Mouse (Mus musculus) heart, adult 2 months (tissue): Measurements from ENCODE around the gene Tie1. TPM values are rescaled to one million over a fixed set of nuclear protein-coding genes. Genes with fewer than 3 reads are reported as not detected.

Experiments used
- DNase-seq, 2 experiments: peaks; one replicate each; pipeline ENCODE4 v3.0.0; 2021
- H3K27ac ChIP-seq: fragments of 200-600 bp; 2 replicates; pipeline ENCODE4 v1.8.1; 2022
- H3K27me3 ChIP-seq: fragments of 200-500 bp; 2 replicates; pipeline ENCODE4 v1.6.1; 2012; ENCODE audit warnings: mild to moderate bottlenecking, low read length, inconsistent platforms, mixed read lengths; ENCODE audit not compliant: control insufficient read depth, insufficient read depth
- H3K36me3 ChIP-seq: fragments of 200-500 bp; 2 replicates; pipeline ENCODE4 v1.6.1; 2012; ENCODE audit warnings: low read length, inconsistent platforms; ENCODE audit not compliant: control insufficient read depth, insufficient read depth
- H3K4me1 ChIP-seq: fragments of 200-500 bp; 2 replicates; pipeline ENCODE4 v1.6.1; 2011; ENCODE audit warnings: low read length; ENCODE audit not compliant: control insufficient read depth, insufficient read depth
- H3K4me3 ChIP-seq: fragments of 200-600 bp; 2 replicates; pipeline ENCODE4 v1.8.1; 2022
- H3K79me2 ChIP-seq: fragments of 200-500 bp; replicated peaks from 2 replicates; pipeline ENCODE4 v1.6.1; 2012; ENCODE audit warnings: mild to moderate bottlenecking, inconsistent platforms, low read length, moderate library complexity, mixed read lengths; ENCODE audit not compliant: control insufficient read depth, insufficient read depth
- H3K9ac ChIP-seq: fragments of 200-500 bp; 2 replicates; pipeline ENCODE4 v1.6.1; 2012; ENCODE audit warnings: low read depth, mild to moderate bottlenecking, control low read depth, inconsistent platforms, low read length, mixed read lengths
- CTCF ChIP-seq: fragments of 200-600 bp; IDR thresholded peaks from 2 replicates; pipeline ENCODE4 v1.8.1; 2022; ENCODE audit warnings: antibody characterized with exemption, mild to moderate bottlenecking, moderate library complexity
- EP300 ChIP-seq: fragments of 200-500 bp; IDR thresholded peaks from 2 replicates; pipeline ENCODE4 v1.6.1; 2011; ENCODE audit warnings: low read depth, low read length, control low read depth; ENCODE audit not compliant: insufficient read depth
- POLR2A ChIP-seq: fragments of 200-500 bp; IDR thresholded peaks from 2 replicates; pipeline ENCODE4 v1.6.1; 2011; ENCODE audit warnings: mild to moderate bottlenecking, low read depth, low read length, control low read depth; ENCODE audit not compliant: insufficient read depth
- WGBS: fragments of 180-500 bp; shearing (Covaris S2); methylation state at CpG from one replicate; pipeline ENCODE4 v1.1.7; 2018; 5-methylcytosine and 5-hydroxymethylcytosine counted together
- intact Hi-C: fragments of 180-260 bp; cut with DNase I; formaldehyde crosslinking; loops from one replicate; pipeline ENCODE4 v1.15.1; 2025
- polyA plus RNA-seq: library from polyadenylated mRNA; depleted of rRNA; stranded (reverse); fragments of >200 nt; gene quantifications from 2 replicates; pipeline ENCODE4 v1.2.3, GENCODE M21; 2012
- total RNA-seq, 2 experiments: library from RNA; stranded (reverse); gene quantifications; 2 replicates each; pipeline ENCODE4 v1.2.3; 2021

Tie1 gene
- total and polyA plus RNA-seq, 3 experiments = 59.8 to 66.8 (median 63.3) TPM

DNA sequence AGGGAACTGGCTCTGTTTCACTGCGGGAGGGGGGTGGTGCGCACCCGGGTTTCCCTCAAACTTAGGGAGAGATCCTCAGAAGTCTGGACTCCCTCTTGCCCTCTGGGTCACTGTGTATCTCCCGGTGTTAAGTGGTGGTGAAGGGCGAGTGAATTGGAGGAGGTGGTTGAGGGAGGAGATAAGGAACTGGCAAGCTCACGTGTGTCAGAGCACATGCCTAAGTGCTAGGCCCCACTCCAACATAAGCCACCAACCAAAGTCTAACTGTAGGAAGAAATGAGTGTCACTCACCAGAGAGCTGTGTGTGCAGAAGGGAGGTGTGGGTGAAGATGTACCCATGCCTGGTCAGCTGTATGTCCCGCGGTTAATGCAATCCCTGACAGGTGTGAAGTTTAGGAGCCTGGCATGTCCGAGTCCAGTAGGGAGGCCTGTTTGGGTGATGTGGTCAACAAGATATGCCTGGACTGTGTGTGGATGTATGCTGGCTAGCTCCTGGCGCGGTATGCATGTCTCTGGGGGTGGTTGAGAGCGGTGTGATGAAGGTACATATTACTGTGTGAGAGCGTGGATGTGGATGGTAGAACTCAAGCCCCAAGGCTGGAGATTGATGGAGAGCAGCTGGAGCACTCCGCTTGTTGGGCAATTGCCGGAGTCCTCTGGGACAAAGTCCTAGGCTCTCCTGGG lies 61.2 kb downstream of the Tie1 start:
- peak overlapping the region; percentile 65 for H3K4me3 ChIP-seq
- H3K27ac ChIP-seq = peak overlapping the region; percentile 97
- no peaks in the 10 kb centered on the region for H3K36me3 ChIP-seq
- intact Hi-C loops = loop anchor here (1.0 to 5.0 kb wide), 3 partner anchors 19 to 89 kb away; partner anchors contain the start of genes Med8 and Szt2
- no peaks in the 10 kb centered on the region; the same call in 1 of the 2 replicates for H3K79me2 ChIP-seq
- peaks cover 6% of the 10 kb centered on the region for H3K4me1 ChIP-seq
- no peaks in the 10 kb centered on the region for H3K27me3 ChIP-seq
- peak; percentile 50 to 58 for DNase-seq
- 32% methylated on average over 15 of the region's 15 CpGs for WGBS
- H3K9ac ChIP-seq = peak overlapping the region; percentile 93
- TF ChIP-seq POLR2A (no peak), EP300 (0 out of 2 replicates have a peak, but pooled peaks have one; percentile 3)

DNA sequence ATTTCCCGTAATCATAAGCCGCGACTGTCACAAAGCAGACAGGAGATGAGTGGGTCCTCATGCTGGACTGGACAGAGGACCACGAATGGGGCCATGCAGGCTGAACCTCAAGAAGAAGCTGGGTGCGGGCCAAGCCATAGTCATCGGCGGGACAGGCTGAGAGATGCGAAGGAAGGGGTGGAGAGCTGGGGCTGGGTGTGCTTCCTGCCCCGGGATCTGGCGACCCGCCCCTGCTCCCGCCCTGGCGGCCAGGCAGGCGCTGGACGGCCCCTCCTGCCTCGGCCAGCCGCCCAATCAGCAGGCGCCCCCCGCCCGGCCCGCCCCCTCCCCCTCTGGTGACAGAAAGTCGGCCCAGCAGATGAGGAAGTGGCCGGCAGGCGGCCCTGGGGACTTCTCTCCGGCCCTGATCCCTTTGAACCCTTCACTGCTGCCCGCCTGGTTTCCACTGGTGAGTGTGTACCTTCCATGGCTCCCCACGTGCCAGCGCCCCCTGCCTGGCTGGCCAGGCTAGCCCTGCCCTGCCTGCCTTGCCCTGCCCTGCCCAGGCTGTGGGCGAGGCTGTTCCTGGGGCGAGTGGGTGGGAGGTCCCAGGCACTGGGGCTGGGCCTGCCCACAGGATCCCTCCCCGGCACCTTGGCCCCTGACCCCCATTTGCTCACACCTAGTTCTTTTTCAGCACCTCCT lies 62.0 kb downstream of the Tie1 start, which contains the start of gene Elovl1:
Elovl1 (plus strand) TSS at position 326 of the 684 bp plus-strand sequence.
- no peaks in the 10 kb centered on the region for H3K27me3 ChIP-seq
- H3K79me2 ChIP-seq = no peaks in the 10 kb centered on the region; the same call in 1 of the 2 replicates
- peak within 1 kb of the TSS; percentile 65 for H3K4me3 ChIP-seq
- peak; percentile 84 for TF ChIP-seq POLR2A
- peak; percentile 64 for TF ChIP-seq CTCF
- TF ChIP-seq EP300 = 0 out of 2 replicates have a peak, but pooled peaks have one; percentile 12
- DNase-seq = peak; percentile 92 to 96
- peak within 1 kb of the TSS; percentile 97 for H3K27ac ChIP-seq
- H3K36me3 ChIP-seq = no peaks in the 10 kb centered on the region
- WGBS = under 1% methylated on average over 29 of the region's 31 CpGs
- H3K9ac ChIP-seq = peak within 1 kb of the TSS; percentile 93
- intact Hi-C loops = loop anchor here (1.0 to 5.0 kb wide), 3 partner anchors 19 to 89 kb away; partner anchors contain the start of genes Med8 and Szt2
- peaks cover 6% of the 10 kb centered on the region for H3K4me1 ChIP-seq

DNA sequence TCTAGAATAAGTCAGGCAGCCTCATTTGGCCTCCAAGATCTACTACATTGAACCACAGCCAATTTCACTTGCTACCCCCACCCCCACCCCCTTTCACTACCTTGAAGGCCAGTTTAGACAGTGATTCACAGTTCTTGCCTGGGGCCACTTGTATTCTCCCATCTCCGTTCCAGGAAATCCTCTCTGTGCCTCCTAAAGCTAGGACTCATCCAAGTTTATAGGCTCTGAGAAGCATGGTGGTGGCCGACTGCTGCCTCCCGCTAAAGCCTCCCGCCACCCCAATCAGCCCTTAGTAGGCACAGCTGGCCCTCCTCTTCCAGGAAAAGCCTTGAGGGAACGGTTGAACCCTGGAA lies 62.5 kb downstream of the Tie1 start:
- no peaks in the 10 kb centered on the region; the same call in 1 of the 2 replicates for H3K36me3 ChIP-seq
- TF ChIP-seq EP300 = no peak
- no peak for TF ChIP-seq CTCF
- TF ChIP-seq POLR2A = no peak
- intact Hi-C loops = loop anchor here (5.0 kb wide), 2 partner anchors 60 to 90 kb away; no protein-coding TSS in a partner anchor
- H3K9ac ChIP-seq = peak overlapping the region; percentile 70
- WGBS = 5% methylated on average over 5 of the region's 5 CpGs
- no peaks in the 10 kb centered on the region for H3K27me3 ChIP-seq
- H3K79me2 ChIP-seq = no peaks in the 10 kb centered on the region; the same call in 1 of the 2 replicates
- H3K4me1 ChIP-seq = peaks cover 6% of the 10 kb centered on the region
- peak overlapping the region; percentile 97 for H3K27ac ChIP-seq
- peak overlapping the region; percentile 65 for H3K4me3 ChIP-seq
- no peak for DNase-seq

DNA sequence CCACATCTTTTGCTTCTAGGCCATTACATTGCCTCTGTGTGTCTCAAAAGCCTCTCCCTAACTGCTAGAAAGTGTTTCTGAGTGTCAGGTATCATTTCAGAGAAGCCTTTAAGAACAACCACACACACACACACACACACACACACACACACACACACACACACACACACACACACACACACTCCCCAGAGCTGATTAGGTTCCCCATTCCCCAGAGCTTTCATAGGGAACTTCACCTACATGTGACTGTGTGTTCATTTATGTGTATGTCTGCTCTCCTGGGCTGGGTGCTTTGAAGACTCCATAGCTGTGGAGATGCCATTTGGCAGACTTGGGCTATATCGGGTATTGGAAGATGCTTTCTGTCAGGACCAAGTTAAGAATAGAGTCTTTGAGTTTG lies 64.5 kb downstream of the Tie1 start:
- no peak for DNase-seq
- Histone ChIP-seq H3K4me1 (peaks cover 6% of the 10 kb centered on the region), H3K36me3 (no peaks in the 10 kb centered on the region; the same call in 1 of the 2 replicates), H3K79me2 (no peaks in the 10 kb centered on the region; the same call in 1 of the 2 replicates), H3K27me3 (no peaks in the 10 kb centered on the region), H3K27ac (no peak overlapping the region), H3K4me3 (no peak overlapping the region), H3K9ac (no peak overlapping the region)
- TF ChIP-seq EP300 (no peak), CTCF (no peak), POLR2A (no peak)
- intact Hi-C loops = loop anchor here (5.0 kb wide), 2 partner anchors 62 to 92 kb away; no protein-coding TSS in a partner anchor
- 83% methylated on average over 1 of the region's 1 CpGs for WGBS

DNA sequence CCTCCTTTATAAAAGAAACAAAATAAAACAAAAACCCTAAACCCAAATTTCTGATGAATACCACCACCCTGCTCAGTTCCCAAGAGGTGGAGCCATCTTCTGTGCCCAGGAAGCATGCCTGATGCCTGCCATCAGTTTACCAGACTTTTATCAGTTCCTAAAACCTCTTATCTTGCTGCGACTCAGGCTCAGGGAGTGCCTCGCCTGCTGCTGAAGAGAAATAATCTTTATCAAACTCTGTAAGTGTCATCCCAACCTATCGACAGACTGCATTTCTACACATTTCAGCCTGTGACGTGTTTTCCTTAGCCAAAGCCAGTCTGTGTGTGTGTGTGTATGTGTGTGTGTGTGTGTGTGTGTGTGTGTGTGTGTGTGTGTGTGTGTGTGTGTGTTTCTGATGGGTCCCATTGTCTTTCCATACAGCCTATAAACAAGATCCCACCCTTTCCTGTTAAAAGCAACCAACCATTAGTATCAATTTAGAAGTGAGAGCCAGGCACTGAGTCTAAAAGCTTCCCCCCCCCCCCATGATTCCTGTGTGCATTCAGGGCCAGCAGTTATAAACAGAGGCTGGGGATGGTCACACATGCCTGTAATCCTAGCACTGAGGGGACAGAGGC lies 65.2 kb downstream of the Tie1 start:
- WGBS = 43% methylated on average over 4 of the region's 4 CpGs

More for the DNA sequence above, 65.2 kb downstream of the Tie1 start:
- TF ChIP-seq EP300 = no peak
- no peak for TF ChIP-seq CTCF
- TF ChIP-seq POLR2A = no peak
- H3K36me3 ChIP-seq = no peaks in the 10 kb centered on the region; the same call in 1 of the 2 replicates
- DNase-seq = no peak
- no peak overlapping the region for H3K27ac ChIP-seq
- H3K9ac ChIP-seq = no peak overlapping the region
- H3K4me3 ChIP-seq = no peak overlapping the region
- H3K79me2 ChIP-seq = no peaks in the 10 kb centered on the region; the same call in 1 of the 2 replicates
- intact Hi-C loops = loop anchor here (5.0 kb wide), 2 partner anchors 63 to 93 kb away; no protein-coding TSS in a partner anchor
- H3K27me3 ChIP-seq = no peaks in the 10 kb centered on the region
- H3K4me1 ChIP-seq = peaks cover 6% of the 10 kb centered on the region
